Mouse (Mus musculus) left cerebral cortex, adult 8-10 months (tissue): ENCODE measurements around the gene Stat5b. TPM values are rescaled to one million over a fixed set of nuclear protein-coding genes. Genes with fewer than 3 reads are reported as not detected.

Source experiments
- DNase-seq, 2 experiments: peaks; one replicate each; pipeline ENCODE4 v3.0.0; 2022; ENCODE audit warnings: low spot score in 2 of 2
- total RNA-seq, 4 experiments: library from RNA; stranded (reverse); gene quantifications; 2 replicates each; pipeline ENCODE4 v1.2.4; 2022

Gene Stat5b
- total RNA-seq, 4 experiments from 2014 or later, result 26.8 to 30.9 (median 30.6) TPM

- DNase-seq, result peak; percentile 95 to 99
These were observed 112.4 kb downstream of the Stat5b start, which contains the start of gene Rab5c for GRCm38 (mm10) chr11:100738066-100738604. TSS of gene Rab5c (minus strand) at chr11:100738215.

GRCm38 (mm10) chr11:100737105-100737733 lies 113.3 kb downstream of the Stat5b start:
- no peak for DNase-seq

- DNase-seq, result no peak
These were observed 113.8 kb downstream of the Stat5b start for GRCm38 (mm10) chr11:100736746-100737080.

- no peak for DNase-seq
These were observed 114.4 kb downstream of the Stat5b start for GRCm38 (mm10) chr11:100735954-100736745.

- DNase-seq, result no peak
These were observed 115.2 kb downstream of the Stat5b start for GRCm38 (mm10) chr11:100735134-100735865.

Other genes starting within 250 kb of the Stat5b start
- gene Nkiras2, start 231.5 kb downstream of the Stat5b start, total RNA-seq, result 10 to 100 TPM; 12.1 to 15.5 (median 13.2) TPM
- 100 to 1,000 TPM; 241 to 278 (median 260) TPM for gene Dnajc7, start 230.6 kb downstream of the Stat5b start, total RNA-seq
- gene Zfp385c, start 158.3 kb downstream of the Stat5b start, total RNA-seq, result 1 to 10 TPM in 1 of 4 experiments, under 1 TPM in 3; 0.11 to 1.1 (median 0.40) TPM
- 1 to 10 TPM; 1.6 to 2.1 (median 1.8) TPM for gene Dhx58, start 146.5 kb downstream of the Stat5b start, total RNA-seq
- 10 to 100 TPM; 56.6 to 62.8 (median 59.2) TPM for gene Kat2a, start 138.3 kb downstream of the Stat5b start, total RNA-seq
- gene Hspb9, start 136.9 kb downstream of the Stat5b start, total RNA-seq, result not detected
- 100 to 1,000 TPM; 148 to 157 (median 154) TPM for gene Rab5c, start 112.5 kb downstream of the Stat5b start, total RNA-seq
- 10 to 100 TPM; 18.4 to 20.2 (median 18.7) TPM for gene Kcnh4, start 90.8 kb downstream of the Stat5b start, total RNA-seq
- not detected for gene Hcrt, start 87.8 kb downstream of the Stat5b start, total RNA-seq
- 1 to 10 TPM; 6.6 to 9.2 (median 8.0) TPM for gene Ghdc, start 79.8 kb downstream of the Stat5b start, total RNA-seq
- gene Stat5a, start 8.6 kb upstream of the Stat5b start, total RNA-seq, result 1 to 10 TPM; 2.0 to 2.8 (median 2.1) TPM
- gene Stat3, start 88.8 kb upstream of the Stat5b start, total RNA-seq, result 10 to 100 TPM; 39.0 to 54.7 (median 46.3) TPM
- 10 to 100 TPM; 18.7 to 20.9 (median 20.8) TPM for gene Cavin1, start 120.2 kb upstream of the Stat5b start, total RNA-seq
- gene Atp6v0a1, start 158.7 kb upstream of the Stat5b start, total RNA-seq, result 100 to 1,000 TPM; 407 to 438 (median 419) TPM
- gene Naglu, start 219.3 kb upstream of the Stat5b start, total RNA-seq, result 10 to 100 TPM; 10.4 to 18.5 (median 12.8) TPM
- gene Hsd17b1, start 227.7 kb upstream of the Stat5b start, total RNA-seq, result 1 to 10 TPM in 1 of 4 experiments, under 1 TPM in 3; 0.46 to 1.8 (median 0.60) TPM
- 10 to 100 TPM; 20.7 to 26.2 (median 23.7) TPM for gene Coasy, start 231.8 kb upstream of the Stat5b start, total RNA-seq
- 10 to 100 TPM; 31.1 to 41.9 (median 37.1) TPM for gene Mlx, start 236.6 kb upstream of the Stat5b start, total RNA-seq
- 1 to 10 TPM; 2.2 to 4.7 (median 3.8) TPM for gene Psmc3ip, start 244.7 kb upstream of the Stat5b start, total RNA-seq